Mouse (Mus musculus): ENCODE measurements around the gene Spert.

- TF ChIP-seq EP300 (IDR thresholded peaks at IDR 0.05; ENCODE audit: low read depth) (no peak), CTCF (IDR thresholded peaks at IDR 0.05; ENCODE audit: low read depth) (no peak)
Observed at GRCm38 (mm10) chr14:75541731-75542130, 51.2 kb downstream of the Spert start.
